20 mouse cellular contexts compared by ENCODE assay signal in genomic region chr4:48629445-48629844, GRCm38 (mm10). TPM values are rescaled to one million over a fixed set of nuclear protein-coding genes. Genes with fewer than 3 reads are reported as not detected.
DNase-seq lines count a peak whose midpoint lies in the region; ATAC-seq and TF ChIP-seq lines count a peak whose summit lies in the region.
"Had no signal": no experiment of that assay in that cellular context is flagged by ENCODE, and none has a peak within 500 bp of the region (broad histone marks: within the 10 kb centered on the region; RNA-seq: fewer than 3 reads in every experiment).

No protein-coding gene starts in this region.

- DNase-seq in forebrain, embryonic 10.5 days (ENCODE audit: extremely low spot score, low spot score) = no peak
- no peak for DNase-seq in hindbrain, embryonic 11.5 days (ENCODE audit: low spot score)
- peak; percentile 43 for DNase-seq in right cerebral cortex, adult 18-20 months
- no peak for DNase-seq in right cerebral cortex, postnatal 25 days
- DNase-seq in hindbrain, postnatal 0 days (ENCODE audit: low spot score) = peak; percentile 53
- DNase-seq in liver = no peak
- DNase-seq: adrenal gland, postnatal 14 days; cerebellum, adult 9-10 months; heart, postnatal 4 days; right cerebral cortex, postnatal 4 days; thymus, postnatal 14 days had no signal

- no peak overlapping the region for H3K9ac ChIP-seq in forebrain, embryonic 13.5 days
- H3K9ac ChIP-seq in hindbrain, embryonic 15.5 days = no peak overlapping the region
- no peak overlapping the region for H3K9ac ChIP-seq in hindbrain, embryonic 11.5 days (ENCODE audit: low read depth, low read length)
- no peak overlapping the region for H3K9ac ChIP-seq in hindbrain, postnatal 0 days (replicated peaks; ENCODE audit: low read length)
- H3K9ac ChIP-seq: lung, embryonic 15.5 days; neural tube, embryonic 12.5 days had no signal

- H3K27ac ChIP-seq in forebrain, embryonic 13.5 days = no peak overlapping the region
- no peak overlapping the region for H3K27ac ChIP-seq in forebrain, embryonic 10.5 days
- H3K27ac ChIP-seq in hindbrain, embryonic 15.5 days (replicated peaks) = no peak overlapping the region
- no peak overlapping the region for H3K27ac ChIP-seq in hindbrain, embryonic 11.5 days (ENCODE audit: low read depth, low read length)
- no peak overlapping the region for H3K27ac ChIP-seq in hindbrain, postnatal 0 days
- H3K27ac ChIP-seq: kidney, postnatal 0 days; lung, embryonic 15.5 days; neural tube, embryonic 12.5 days had no signal

- no peak overlapping the region for H3K4me2 ChIP-seq in forebrain, embryonic 13.5 days
- H3K4me2 ChIP-seq in hindbrain, embryonic 15.5 days = no peak overlapping the region
- no peak overlapping the region for H3K4me2 ChIP-seq in hindbrain, embryonic 11.5 days (replicated peaks; ENCODE audit: low read depth, low read length)
- no peak overlapping the region for H3K4me2 ChIP-seq in hindbrain, postnatal 0 days (ENCODE audit: low read depth, low read length)
- H3K4me2 ChIP-seq: lung, embryonic 15.5 days; neural tube, embryonic 12.5 days had no signal

- TF ChIP-seq CTCF in hindbrain, postnatal 0 days (IDR thresholded peaks at IDR 0.05; ENCODE audit: low read depth) = no peak

- no peak overlapping the region for H3K4me3 ChIP-seq in forebrain, embryonic 13.5 days
- H3K4me3 ChIP-seq in forebrain, embryonic 10.5 days = no peak overlapping the region
- no peak overlapping the region for H3K4me3 ChIP-seq in hindbrain, embryonic 15.5 days
- no peak overlapping the region for H3K4me3 ChIP-seq in hindbrain, embryonic 11.5 days (ENCODE audit: low read depth, low read length)
- H3K4me3 ChIP-seq in hindbrain, postnatal 0 days (ENCODE audit: low read length) = no peak overlapping the region
- H3K4me3 ChIP-seq: lung, embryonic 15.5 days; neural tube, embryonic 12.5 days had no signal

- H3K4me1 ChIP-seq in forebrain, embryonic 13.5 days = no peaks in the 10 kb centered on the region
- peaks cover 20% of the 10 kb centered on the region for H3K4me1 ChIP-seq in forebrain, embryonic 10.5 days
- no peaks in the 10 kb centered on the region for H3K4me1 ChIP-seq in hindbrain, embryonic 15.5 days (replicated peaks)
- no peaks in the 10 kb centered on the region for H3K4me1 ChIP-seq in hindbrain, embryonic 11.5 days (replicated peaks; ENCODE audit: control insufficient read depth, insufficient read depth, low read length)
- H3K4me1 ChIP-seq in hindbrain, postnatal 0 days (ENCODE audit: insufficient read depth, low read length) = no peaks in the 10 kb centered on the region
- H3K4me1 ChIP-seq: lung, embryonic 15.5 days; neural tube, embryonic 12.5 days had no signal

- WGBS in forebrain, embryonic 13.5 days = 80% methylated on average over 13 of the region's 13 CpGs
- WGBS in forebrain, embryonic 10.5 days = 96% methylated on average over 13 of the region's 13 CpGs
- WGBS in hindbrain, embryonic 15.5 days = 72% methylated on average over 13 of the region's 13 CpGs
- WGBS in hindbrain, embryonic 11.5 days = 95% methylated on average over 13 of the region's 13 CpGs
- WGBS in hindbrain, postnatal 0 days = 59% methylated on average over 13 of the region's 13 CpGs

- no peaks in the 10 kb centered on the region for H3K27me3 ChIP-seq in forebrain, embryonic 13.5 days
- no peaks in the 10 kb centered on the region for H3K27me3 ChIP-seq in forebrain, embryonic 10.5 days (ENCODE audit: poor library complexity, severe bottlenecking)
- no peaks in the 10 kb centered on the region for H3K27me3 ChIP-seq in hindbrain, embryonic 15.5 days
- no peaks in the 10 kb centered on the region for H3K27me3 ChIP-seq in hindbrain, embryonic 11.5 days (ENCODE audit: control insufficient read depth, insufficient read depth, low read length)
- H3K27me3 ChIP-seq in hindbrain, postnatal 0 days (ENCODE audit: insufficient read depth, low read length) = no peaks in the 10 kb centered on the region
- H3K27me3 ChIP-seq: CH12.LX; lung, embryonic 15.5 days; neural tube, embryonic 12.5 days had no signal

- no peaks in the 10 kb centered on the region for H3K9me3 ChIP-seq in forebrain, embryonic 13.5 days (replicated peaks)
- H3K9me3 ChIP-seq in forebrain, embryonic 10.5 days = no peaks in the 10 kb centered on the region
- no peaks in the 10 kb centered on the region for H3K9me3 ChIP-seq in hindbrain, embryonic 15.5 days
- no peaks in the 10 kb centered on the region for H3K9me3 ChIP-seq in hindbrain, embryonic 11.5 days (ENCODE audit: control insufficient read depth, low read length)
- no peaks in the 10 kb centered on the region for H3K9me3 ChIP-seq in hindbrain, postnatal 0 days (ENCODE audit: low read length)
- H3K9me3 ChIP-seq: lung, embryonic 15.5 days; neural tube, embryonic 12.5 days had no signal

- peak; percentile 42 for ATAC-seq in forebrain, embryonic 13.5 days
- peak; percentile 39; the same call in 1 of the 2 replicates for ATAC-seq in hindbrain, embryonic 15.5 days (ENCODE audit: low FRiP score, low read depth)
- no peak for ATAC-seq in hindbrain, embryonic 11.5 days (ENCODE audit: low FRiP score)
- peak; percentile 60; the same call in 1 of the 2 replicates for ATAC-seq in hindbrain, postnatal 0 days
- ATAC-seq: intestine, postnatal 0 days had no signal

- peaks cover 65% of the 10 kb centered on the region for H3K36me3 ChIP-seq in forebrain, embryonic 13.5 days (ENCODE audit: poor library complexity, severe bottlenecking)
- peaks cover 78% of the 10 kb centered on the region for H3K36me3 ChIP-seq in forebrain, embryonic 10.5 days (replicated peaks)
- H3K36me3 ChIP-seq in hindbrain, embryonic 15.5 days = peaks cover 16% of the 10 kb centered on the region; the same call in 1 of the 2 replicates
- H3K36me3 ChIP-seq in hindbrain, embryonic 11.5 days (ENCODE audit: control insufficient read depth, insufficient read depth, low read length) = peaks cover 9% of the 10 kb centered on the region; the same call in 1 of the 2 replicates
- no peaks in the 10 kb centered on the region for H3K36me3 ChIP-seq in hindbrain, postnatal 0 days (ENCODE audit: insufficient read depth, low read length)

RNA-seq across cellular contexts. Expression of gene Cavin4, which starts 33.9 kb away (rescaled TPM):
- 1.5 and 1.8 TPM in 2 replicates for polyA plus RNA-seq in forebrain, embryonic 13.5 days (2015; fragmentation: Nextera tagmentation; extraction: Ambion mirVana)
- polyA plus RNA-seq in forebrain, embryonic 10.5 days (2016; fragmentation: Nextera tagmentation; extraction: Ambion mirVana) = 0.98 and 1.3 TPM in 2 replicates
- polyA plus RNA-seq in hindbrain, embryonic 15.5 days (2015; fragmentation: Nextera tagmentation; extraction: Ambion mirVana) = 1.00 and 1.5 TPM in 2 replicates
- 2.1 and 3.8 TPM in 2 replicates for polyA plus RNA-seq in hindbrain, embryonic 11.5 days (2014; fragmentation: Nextera tagmentation; extraction: Ambion mirVana)
- 0.42 and 0.54 TPM in 2 replicates for total RNA-seq in hindbrain, postnatal 0 days (2014; rRNA removed)
- polyA plus RNA-seq in hindbrain, postnatal 0 days (2015; fragmentation: Nextera tagmentation; extraction: Ambion mirVana) = 0.95 and 1.4 TPM in 2 replicates
- total RNA-seq: liver, adult 2 months; monocyte, adult 5-6 weeks had no signal
- polyA plus RNA-seq: liver, adult 2 months had no signal

RNA-seq across cellular contexts. Expression of gene Tmeff1, which starts 44.5 kb away (rescaled TPM):
- 76.9 and 117 TPM in 2 replicates for polyA plus RNA-seq in forebrain, embryonic 13.5 days (2015; fragmentation: Nextera tagmentation; extraction: Ambion mirVana)
- polyA plus RNA-seq in forebrain, embryonic 10.5 days (2016; fragmentation: Nextera tagmentation; extraction: Ambion mirVana) = 53.5 and 64.1 TPM in 2 replicates
- 272 and 273 TPM in 2 replicates for polyA plus RNA-seq in hindbrain, embryonic 15.5 days (2015; fragmentation: Nextera tagmentation; extraction: Ambion mirVana)
- polyA plus RNA-seq in hindbrain, embryonic 11.5 days (2014; fragmentation: Nextera tagmentation; extraction: Ambion mirVana) = 242 and 302 TPM in 2 replicates
- total RNA-seq in hindbrain, postnatal 0 days (2014; rRNA removed) = 193 and 228 TPM in 2 replicates
- polyA plus RNA-seq in hindbrain, postnatal 0 days (2015; fragmentation: Nextera tagmentation; extraction: Ambion mirVana) = 181 and 195 TPM in 2 replicates
- polyA plus RNA-seq: liver, adult 2 months had no signal

Comparison
In these comparisons a context has a peak if more than half of its experiments do, and no peak if none do; other contexts are left out.
1. DNase-seq: peak in right cerebral cortex, adult 18-20 months (single experiment) and hindbrain, postnatal 0 days (single experiment); none in forebrain, embryonic 10.5 days (single experiment), hindbrain, embryonic 11.5 days (single experiment), right cerebral cortex, postnatal 25 days (single experiment) and liver (single experiment).